Mouse (Mus musculus) spleen, adult 2 months (tissue): ENCODE data around the gene Prkcsh. TPM values are rescaled to one million over a fixed set of nuclear protein-coding genes. Genes with fewer than 3 reads are reported as not detected.

ENCODE experiments used
- DNase-seq, 2 experiments: peaks; one replicate each; pipeline versions ENCODE4 v3.0.0 to v3.0.0-alpha.2; 2012 to 2021; ENCODE audit warnings: low spot score in 2 of 2, low read depth in 1 of 2
- H3K27ac ChIP-seq: fragments of 200-500 bp; 2 replicates; pipeline ENCODE4 v1.5.1; 2012; ENCODE audit warnings: low read length, inconsistent platforms; ENCODE audit not compliant: insufficient read depth
- H3K27me3 ChIP-seq: fragments of 200-500 bp; 2 replicates; pipeline ENCODE4 v1.6.1; 2012; ENCODE audit warnings: mild to moderate bottlenecking, moderate library complexity, low read length, inconsistent platforms; ENCODE audit not compliant: control insufficient read depth, insufficient read depth
- H3K36me3 ChIP-seq: fragments of 200-500 bp; 2 replicates; pipeline ENCODE4 v1.6.1; 2012; ENCODE audit warnings: mild to moderate bottlenecking, low read length, inconsistent platforms; ENCODE audit not compliant: control insufficient read depth, insufficient read depth
- H3K4me1 ChIP-seq: fragments of 200-500 bp; 2 replicates; pipeline ENCODE4 v1.6.1; 2011; ENCODE audit warnings: inconsistent platforms; ENCODE audit not compliant: control insufficient read depth, insufficient read depth, insufficient read length
- H3K4me3 ChIP-seq: fragments of 200-500 bp; 2 replicates; pipeline ENCODE4 v1.5.1; 2011; ENCODE audit warnings: mild to moderate bottlenecking, inconsistent platforms; ENCODE audit not compliant: insufficient read depth, insufficient read length; ENCODE audit errors: extremely low read depth
- CTCF ChIP-seq: fragments of 200-500 bp; IDR thresholded peaks from 2 replicates; pipeline ENCODE4 v1.5.1; 2011; ENCODE audit warnings: mild to moderate bottlenecking, inconsistent platforms; ENCODE audit not compliant: insufficient read depth, insufficient read length, insufficient replicate concordance; ENCODE audit errors: extremely low read depth
- POLR2A ChIP-seq: fragments of 200-500 bp; IDR thresholded peaks from 2 replicates; pipeline ENCODE4 v1.6.1; 2011; ENCODE audit warnings: low read depth, low read length, inconsistent platforms
- whole genome bisulfite sequencing: fragments of 180-500 bp; shearing (Covaris S2); methylation state at CpG from one replicate; pipeline ENCODE4 v1.1.7; 2018; 5-methylcytosine and 5-hydroxymethylcytosine counted together
- polyA plus RNA-seq: library from polyadenylated mRNA; depleted of rRNA; stranded (reverse); fragments of >200 nt; gene quantifications from 2 replicates; pipeline ENCODE4 v1.2.3, GENCODE M21; 2012

The Prkcsh gene
- polyA plus RNA-seq, 1 experiment = 47.4 TPM

GRCm38 (mm10) chr9:22001633-22002032 lies 973 bp upstream of the Prkcsh start:
- H3K4me3 ChIP-seq = no peak overlapping the region
- H3K27me3 ChIP-seq = no peaks in the 10 kb centered on the region
- H3K27ac ChIP-seq = no peak overlapping the region
- whole genome bisulfite sequencing = 88% methylated on average over 4 of the region's 4 CpGs
- no peak for DNase-seq
- TF ChIP-seq POLR2A = no peak
- TF ChIP-seq CTCF = no peak
- H3K36me3 ChIP-seq = peaks cover 4% of the 10 kb centered on the region
- peaks cover 6% of the 10 kb centered on the region; the same call in 1 of the 2 replicates for H3K4me1 ChIP-seq

- no peak for DNase-seq
- Histone ChIP-seq H3K4me3 (peak overlapping the region; percentile 75), H3K27me3 (no peaks in the 10 kb centered on the region), H3K27ac (peak overlapping the region; percentile 57; the same call in 1 of the 2 replicates), H3K36me3 (peaks cover 8% of the 10 kb centered on the region), H3K4me1 (peaks cover 6% of the 10 kb centered on the region; the same call in 1 of the 2 replicates)
- WGBS = under 1% methylated on average over 18 of the region's 18 CpGs
- no peak for TF ChIP-seq POLR2A
- TF ChIP-seq CTCF = no peak
Observed at GRCm38 (mm10) chr9:22003163-22003554, 553 bp downstream of the Prkcsh start.

- WGBS = 96% methylated on average over 12 of the region's 12 CpGs
- Histone ChIP-seq H3K27me3 (no peaks in the 10 kb centered on the region), H3K36me3 (peaks cover 18% of the 10 kb centered on the region), H3K4me3 (no peak overlapping the region), H3K27ac (no peak overlapping the region), H3K4me1 (peaks cover 6% of the 10 kb centered on the region; the same call in 1 of the 2 replicates)
- TF ChIP-seq CTCF (no peak), POLR2A (no peak)
- no peak for DNase-seq
Observed at GRCm38 (mm10) chr9:22004546-22004945, 1.9 kb downstream of the Prkcsh start.

- WGBS = 37% methylated on average over 5 of the region's 5 CpGs
- no peak for TF ChIP-seq POLR2A
- no peak for TF ChIP-seq CTCF
- Histone ChIP-seq H3K27ac (no peak overlapping the region), H3K4me3 (no peak overlapping the region), H3K4me1 (no peaks in the 10 kb centered on the region; the same call in 1 of the 2 replicates), H3K36me3 (peaks cover 51% of the 10 kb centered on the region), H3K27me3 (no peaks in the 10 kb centered on the region)
- DNase-seq = no peak
Observed at GRCm38 (mm10) chr9:22011055-22011454, 8.4 kb downstream of the Prkcsh start.

- Histone ChIP-seq H3K4me1 (no peaks in the 10 kb centered on the region; the same call in 1 of the 2 replicates), H3K4me3 (no peak overlapping the region), H3K27me3 (no peaks in the 10 kb centered on the region), H3K27ac (no peak overlapping the region), H3K36me3 (peaks cover 49% of the 10 kb centered on the region)
- no peak for TF ChIP-seq POLR2A
- TF ChIP-seq CTCF = no peak
- no peak for DNase-seq
- WGBS = 93% methylated on average over 13 of the region's 13 CpGs
Observed at GRCm38 (mm10) chr9:22012731-22013130, 10.1 kb downstream of the Prkcsh start.

GRCm38 (mm10) chr9:22016245-22016644 lies 13.6 kb downstream of the Prkcsh start:
- H3K27ac ChIP-seq = no peak overlapping the region
- H3K4me3 ChIP-seq = no peak overlapping the region
- H3K4me1 ChIP-seq = no peaks in the 10 kb centered on the region
- DNase-seq = no peak
- WGBS = 61% methylated on average over 10 of the region's 10 CpGs
- no peaks in the 10 kb centered on the region for H3K27me3 ChIP-seq
- peaks cover 23% of the 10 kb centered on the region for H3K36me3 ChIP-seq
- TF ChIP-seq CTCF (no peak), POLR2A (no peak)

GRCm38 (mm10) chr9:22017208-22017825 lies 14.7 kb downstream of the Prkcsh start:
- Histone ChIP-seq H3K36me3 (peaks cover 14% of the 10 kb centered on the region), H3K27me3 (no peaks in the 10 kb centered on the region), H3K4me1 (no peaks in the 10 kb centered on the region), H3K27ac (no peak overlapping the region), H3K4me3 (no peak overlapping the region)
- no peak for DNase-seq
- WGBS = 87% methylated on average over 7 of the region's 7 CpGs
- no peak for TF ChIP-seq CTCF
- TF ChIP-seq POLR2A = no peak
